Mouse (Mus musculus) lung, embryonic 14.5 days (tissue): ENCODE data around the gene Rhox1. TPM values are rescaled to one million over a fixed set of nuclear protein-coding genes. Genes with fewer than 3 reads are reported as not detected.
"Not testable (repeated sequence)": the region's sequence is repeated elsewhere in the genome, so short reads cannot be mapped to it uniquely, and the experiment has no call there.

Experiments
- ATAC-seq: fragments of 200-750 bp; cut with Nextera tagmentation; 2 replicates; pipeline ENCODE4 v1.8.0; 2017; ENCODE audit warnings: mild to moderate bottlenecking, moderate TSS enrichment, moderate library complexity; ENCODE audit not compliant: insufficient read depth
- DNase-seq: peaks from one replicate; pipeline ENCODE4 v3.0.0-alpha.2; 2015
- H3K27ac ChIP-seq: fragments of 300-500 bp; sonication (generic); 2 replicates; pipeline ENCODE4 v1.5.1; 2014; ENCODE audit warnings: low read depth, mild to moderate bottlenecking, moderate library complexity
- H3K27me3 ChIP-seq: fragments of 300-500 bp; sonication (generic); 2 replicates; pipeline ENCODE4 v1.6.1; 2014; ENCODE audit warnings: low read length, control low read depth; ENCODE audit not compliant: insufficient read depth
- H3K36me3 ChIP-seq: fragments of 300-500 bp; sonication (generic); 2 replicates; pipeline ENCODE4 v1.6.1; 2014; ENCODE audit warnings: control low read depth; ENCODE audit not compliant: insufficient read depth
- H3K4me1 ChIP-seq: fragments of 300-500 bp; sonication (generic); 2 replicates; pipeline ENCODE4 v1.6.1; 2014; ENCODE audit warnings: antibody characterized with exemption, control low read depth; ENCODE audit not compliant: insufficient read depth
- H3K4me2 ChIP-seq: fragments of 300-500 bp; sonication (generic); 2 replicates; pipeline ENCODE4 v1.6.1; 2014; ENCODE audit warnings: mild to moderate bottlenecking
- H3K4me3 ChIP-seq: fragments of 300-500 bp; sonication (generic); 2 replicates; pipeline ENCODE4 v1.5.1; 2014; ENCODE audit warnings: low read depth, low read length
- H3K9ac ChIP-seq: fragments of 300-500 bp; sonication (generic); 2 replicates; pipeline ENCODE4 v1.6.1; 2014
- H3K9me3 ChIP-seq: fragments of 300-500 bp; sonication (generic); 2 replicates; pipeline ENCODE4 v1.6.1; 2016; ENCODE audit warnings: low read depth, low read length, control low read depth
- CTCF ChIP-seq: IDR thresholded peaks from 2 replicates; pipeline ENCODE4 v1.5.1; 2016; ENCODE audit warnings: antibody characterized with exemption, low read depth
- WGBS: fragments of 180-500 bp; shearing (Covaris S2); extraction: QIAGEN DNeasy Blood & Tissue Kit; methylation state at CpG from one replicate; pipeline ENCODE4 v1.1.7; 2014; 5-methylcytosine and 5-hydroxymethylcytosine counted together
- polyA plus RNA-seq: library from polyadenylated mRNA; unstranded; fragments of >200 nt; fragmentation: Nextera tagmentation; extraction: Ambion mirVana; gene quantifications from 2 replicates; pipeline ENCODE4 v1.2.1, GENCODE M21; 2014

Gene Rhox1
- polyA plus RNA-seq, 1 experiment from 2014 or later = not detected

GRCm38 (mm10) chrX:37191105-37191743, 30.8 kb downstream of the Rhox1 start, which contains the start of the genes Ndufa1 and Rnf113a1:
TSS of gene Ndufa1 (minus strand) at chrX:37191163.
TSS of gene Rnf113a1 (plus strand) at chrX:37191245.
- DNase-seq (peak; percentile 86), ATAC-seq (peak; percentile 89)
- Histone ChIP-seq H3K4me2 (peak within 1 kb of the TSS; percentile 65), H3K9me3 (no peaks in the 10 kb centered on the region), H3K27ac (peak within 1 kb of the TSS; percentile 75; the same call in 1 of the 2 replicates), H3K4me3 (peak within 1 kb of the TSS; percentile 48), H3K4me1 (no peaks in the 10 kb centered on the region), H3K27me3 (no peaks in the 10 kb centered on the region), H3K9ac (peak within 1 kb of the TSS; percentile 59), H3K36me3 (no peaks in the 10 kb centered on the region)
- no peak for TF ChIP-seq CTCF
- 9% methylated on average over 63 of the region's 63 CpGs for WGBS

GRCm38 (mm10) chrX:37190755-37191104, 31.3 kb downstream of the Rhox1 start:
- WGBS = 8% methylated on average over 20 of the region's 20 CpGs
- Histone ChIP-seq H3K27ac (no peak overlapping the region), H3K4me3 (peak overlapping the region; percentile 48), H3K4me1 (no peaks in the 10 kb centered on the region), H3K4me2 (peak overlapping the region; percentile 65), H3K27me3 (no peaks in the 10 kb centered on the region), H3K9ac (peak overlapping the region; percentile 59), H3K9me3 (no peaks in the 10 kb centered on the region), H3K36me3 (no peaks in the 10 kb centered on the region)
- ATAC-seq = no peak; the same call in 1 of the 2 replicates
- DNase-seq = peak; percentile 2
- TF ChIP-seq CTCF = no peak

- 44% methylated on average over 7 of the region's 8 CpGs for WGBS
- ATAC-seq = not testable (repeated sequence)
Observed at GRCm38 (mm10) chrX:37184401-37184800, 37.7 kb downstream of the Rhox1 start.

GRCm38 (mm10) chrX:37168742-37169141, 53.3 kb downstream of the Rhox1 start, which contains the start of gene Akap14:
TSS of gene Akap14 (minus strand) at chrX:37168842.
- no peak for TF ChIP-seq CTCF
- no peaks in the 10 kb centered on the region for H3K4me1 ChIP-seq
- no peak within 1 kb of the TSS for H3K9ac ChIP-seq
- no peaks in the 10 kb centered on the region for H3K27me3 ChIP-seq
- no peaks in the 10 kb centered on the region for H3K36me3 ChIP-seq
- no peak within 1 kb of the TSS for H3K4me2 ChIP-seq
- DNase-seq = no peak
- no peak for ATAC-seq
- H3K27ac ChIP-seq = no peak within 1 kb of the TSS
- H3K9me3 ChIP-seq = no peaks in the 10 kb centered on the region
- H3K4me3 ChIP-seq = no peak within 1 kb of the TSS
- WGBS = 36% methylated on average over 5 of the region's 5 CpGs

More at GRCm38 (mm10) chrX:37184401-37184800, 37.7 kb downstream of the Rhox1 start:
- H3K27ac ChIP-seq, H3K9ac ChIP-seq, H3K4me1 ChIP-seq, H3K9me3 ChIP-seq, H3K36me3 ChIP-seq, H3K27me3 ChIP-seq, H3K4me3 ChIP-seq: not testable (repeated sequence)
- DNase-seq = peak; percentile 8
- H3K4me2 ChIP-seq = peak overlapping the region; percentile 40

- DNase-seq = peak; percentile 78
- Histone ChIP-seq H3K9ac (no peak overlapping the region), H3K4me3 (no peak overlapping the region), H3K36me3 (no peaks in the 10 kb centered on the region), H3K27me3 (no peaks in the 10 kb centered on the region), H3K27ac (no peak overlapping the region), H3K9me3 (no peaks in the 10 kb centered on the region), H3K4me2 (no peak overlapping the region), H3K4me1 (no peaks in the 10 kb centered on the region)
- TF ChIP-seq CTCF = peak; percentile 63
- no peak for ATAC-seq
- 39% methylated on average over 3 of the region's 3 CpGs for WGBS
Observed at GRCm38 (mm10) chrX:37167085-37167484, 55.0 kb downstream of the Rhox1 start.

Other genes starting within 250 kb of the Rhox1 start
- gene Sept6, start 230.5 kb downstream of the Rhox1 start, polyA plus RNA-seq = 18.6 and 19.7 TPM in 2 replicates
- 0.18 TPM in 1 of 2 replicates, not detected in the other for gene Sowahd, start 173.4 kb downstream of the Rhox1 start, polyA plus RNA-seq
- gene Rpl39, start 136.9 kb downstream of the Rhox1 start, polyA plus RNA-seq = 600 and 683 TPM in 2 replicates
- 19.0 and 19.3 TPM in 2 replicates for gene Upf3b, start 111.9 kb downstream of the Rhox1 start, polyA plus RNA-seq
- 13.6 and 15.9 TPM in 2 replicates for gene Nkap, start 95.5 kb downstream of the Rhox1 start, polyA plus RNA-seq
- 0.09 TPM in 1 of 2 replicates, not detected in the other for gene Akap14, start 53.4 kb downstream of the Rhox1 start, polyA plus RNA-seq
- gene Ndufa1, start 31.1 kb downstream of the Rhox1 start, polyA plus RNA-seq = 387 and 422 TPM in 2 replicates
- 9.2 and 11.0 TPM in 2 replicates for gene Rnf113a1, start 31.0 kb downstream of the Rhox1 start, polyA plus RNA-seq
- gene Gm9, start 11.2 kb downstream of the Rhox1 start, polyA plus RNA-seq = not detected in 2 replicates
- not detected in 2 replicates for gene Rhox2a, start 22.7 kb upstream of the Rhox1 start, polyA plus RNA-seq
- gene Rhox3a, start 27.7 kb upstream of the Rhox1 start, polyA plus RNA-seq = not detected in 2 replicates
- gene Rhox4a, start 43.1 kb upstream of the Rhox1 start, polyA plus RNA-seq = not detected in 2 replicates
- not detected in 2 replicates for gene Rhox3a2, start 157.8 kb upstream of the Rhox1 start, polyA plus RNA-seq
- not detected in 2 replicates for gene Rhox4a2, start 168.6 kb upstream of the Rhox1 start, polyA plus RNA-seq
- gene Rhox2b, start 189.8 kb upstream of the Rhox1 start, polyA plus RNA-seq = not detected in 2 replicates
- not detected in 2 replicates for gene Rhox4b, start 210.2 kb upstream of the Rhox1 start, polyA plus RNA-seq
- not detected in 2 replicates for gene Rhox2c, start 231.4 kb upstream of the Rhox1 start, polyA plus RNA-seq
- gene Rhox3c, start 236.3 kb upstream of the Rhox1 start, polyA plus RNA-seq = not detected in 2 replicates